ENCODE assay signal across 23 mouse cellular contexts in the genomic region with DNA sequence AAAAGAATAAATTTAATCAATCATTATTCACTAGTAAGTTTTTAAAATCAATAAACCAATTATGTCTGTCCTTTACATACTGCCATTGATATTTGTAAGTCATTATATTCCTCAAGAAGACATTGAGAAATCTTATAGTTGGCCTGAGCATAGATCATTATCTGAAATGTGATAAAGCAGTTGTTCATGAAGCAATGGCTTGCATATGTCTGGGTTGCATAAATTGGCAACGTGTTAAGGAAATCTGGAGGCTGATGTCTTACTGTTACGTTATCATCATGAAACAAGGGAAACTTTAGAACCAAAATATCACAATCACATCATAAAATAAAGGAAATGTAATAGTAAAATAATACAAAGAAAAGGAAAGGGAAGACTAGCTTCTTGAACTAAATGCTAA. TPM values are rescaled to one million over a fixed set of nuclear protein-coding genes. Genes with fewer than 3 reads are reported as not detected.
DNase-seq lines count a peak whose midpoint lies in the region; ATAC-seq and TF ChIP-seq lines count a peak whose summit lies in the region.
"Had no signal": no experiment of that assay in that cellular context is flagged by ENCODE, and none has a peak within 500 bp of the region (broad histone marks: within the 10 kb centered on the region; RNA-seq: fewer than 3 reads in every experiment).

No protein-coding gene starts in this region.

- WGBS in lung, postnatal 0 days = 39% methylated on average over 2 of the region's 2 CpGs
- WGBS in intestine, postnatal 0 days = 60% methylated on average over 2 of the region's 2 CpGs

- H3K4me1 ChIP-seq in lung, postnatal 0 days (ENCODE audit: insufficient read depth, low read depth, low read length) = no peaks in the 10 kb centered on the region
- no peaks in the 10 kb centered on the region for H3K4me1 ChIP-seq in intestine, postnatal 0 days (replicated peaks; ENCODE audit: control insufficient read depth, insufficient read depth, low read length)
- H3K4me1 ChIP-seq: embryonic facial prominence, embryonic 10.5 days; embryonic facial prominence, embryonic 12.5 days; forebrain, embryonic 10.5 days; forebrain, embryonic 12.5 days had no signal

- no peak overlapping the region for H3K27ac ChIP-seq in lung, postnatal 0 days (ENCODE audit: low read length)
- no peak overlapping the region for H3K27ac ChIP-seq in intestine, postnatal 0 days (ENCODE audit: low read depth, low read length)
- H3K27ac ChIP-seq: embryonic facial prominence, embryonic 10.5 days; embryonic facial prominence, embryonic 12.5 days; forebrain, embryonic 10.5 days; forebrain, embryonic 12.5 days had no signal

- H3K27me3 ChIP-seq in lung, postnatal 0 days (replicated peaks; ENCODE audit: insufficient read depth, low read length) = no peaks in the 10 kb centered on the region
- H3K27me3 ChIP-seq in intestine, postnatal 0 days (replicated peaks; ENCODE audit: control insufficient read depth, insufficient read depth, low read length) = no peaks in the 10 kb centered on the region
- H3K27me3 ChIP-seq: embryonic facial prominence, embryonic 12.5 days; forebrain, embryonic 12.5 days had no signal

- H3K9ac ChIP-seq in lung, postnatal 0 days (replicated peaks; ENCODE audit: low read depth) = no peak overlapping the region
- no peak overlapping the region for H3K9ac ChIP-seq in intestine, postnatal 0 days (ENCODE audit: low read depth, low read length)
- H3K9ac ChIP-seq: embryonic facial prominence, embryonic 12.5 days; forebrain, embryonic 12.5 days had no signal

- no peaks in the 10 kb centered on the region for H3K9me3 ChIP-seq in lung, postnatal 0 days (ENCODE audit: low read length)
- H3K9me3 ChIP-seq in intestine, postnatal 0 days (ENCODE audit: control insufficient read depth) = no peaks in the 10 kb centered on the region
- H3K9me3 ChIP-seq: embryonic facial prominence, embryonic 10.5 days; embryonic facial prominence, embryonic 12.5 days; forebrain, embryonic 10.5 days; forebrain, embryonic 12.5 days had no signal

- no peaks in the 10 kb centered on the region for H3K36me3 ChIP-seq in lung, postnatal 0 days (ENCODE audit: insufficient read depth, low read length)
- no peaks in the 10 kb centered on the region for H3K36me3 ChIP-seq in intestine, postnatal 0 days (ENCODE audit: control insufficient read depth, insufficient read depth)
- H3K36me3 ChIP-seq: embryonic facial prominence, embryonic 10.5 days; embryonic facial prominence, embryonic 12.5 days; forebrain, embryonic 10.5 days; forebrain, embryonic 12.5 days had no signal

- TF ChIP-seq EP300 in lung, postnatal 0 days (IDR thresholded peaks at IDR 0.05) = no peak

- no peak overlapping the region for H3K4me2 ChIP-seq in lung, postnatal 0 days (replicated peaks; ENCODE audit: low read depth, low read length)
- H3K4me2 ChIP-seq in intestine, postnatal 0 days (replicated peaks; ENCODE audit: low read depth) = no peak overlapping the region
- H3K4me2 ChIP-seq: embryonic facial prominence, embryonic 12.5 days; forebrain, embryonic 12.5 days had no signal

- no peak overlapping the region for H3K4me3 ChIP-seq in lung, postnatal 0 days (ENCODE audit: low read depth, low read length)
- H3K4me3 ChIP-seq in intestine, postnatal 0 days (ENCODE audit: low read depth, low read length) = no peak overlapping the region
- H3K4me3 ChIP-seq: embryonic facial prominence, embryonic 10.5 days; embryonic facial prominence, embryonic 12.5 days; forebrain, embryonic 10.5 days; forebrain, embryonic 12.5 days had no signal

- peak; percentile 69 for DNase-seq in lung, postnatal 0 days (ENCODE audit: low spot score)
- no peak for DNase-seq in lung, adult 18-20 months
- peak; percentile 76 for DNase-seq in gonadal fat pad, adult 2 months (ENCODE audit: low read depth)
- no peak for DNase-seq in adrenal gland, postnatal 4 days (ENCODE audit: low spot score in 2 of 2)
- DNase-seq: adrenal gland, adult 2 months; adrenal gland, postnatal 10 days; adrenal gland, postnatal 25 days; cerebellum, adult 11-12 months; cerebellum, adult 2 months; cerebellum, adult 9-10 months; cerebellum, postnatal 10 days; cerebellum, postnatal 25 days had no signal

- no peak for TF ChIP-seq CTCF in lung, postnatal 0 days (IDR thresholded peaks at IDR 0.05)
- no peak for TF ChIP-seq CTCF in intestine, postnatal 0 days (IDR thresholded peaks at IDR 0.05; ENCODE audit: low read depth)

- no peak for ATAC-seq in lung, postnatal 0 days
- no peak for ATAC-seq in intestine, postnatal 0 days
- ATAC-seq: forebrain, embryonic 14.5 days; forebrain, embryonic 16.5 days had no signal

RNA-seq across cellular contexts. Expression of a gene that starts 43.4 kb away (rescaled TPM):
- not detected in 2 replicates for polyA plus RNA-seq in lung, postnatal 0 days (2015; fragmentation: Nextera tagmentation; extraction: Ambion mirVana)
- polyA plus RNA-seq in gonadal fat pad, adult 2 months (2012; rRNA removed) = 0.12 and 0.36 TPM in 2 replicates
- polyA plus RNA-seq in intestine, postnatal 0 days (2015; fragmentation: Nextera tagmentation; extraction: Ambion mirVana) = not detected in 2 replicates
- not detected for total RNA-seq in adrenal gland, postnatal 4 days (2021)
- total RNA-seq: adrenal gland, adult 2 months; adrenal gland, postnatal 10 days; adrenal gland, postnatal 25 days; MEL had no signal
- polyA plus RNA-seq: adrenal gland, adult 2 months; C2C12; cerebellum, adult 2 months; cortical plate, adult 2 months; embryonic facial prominence, embryonic 10.5 days; embryonic facial prominence, embryonic 12.5 days; embryonic facial prominence, embryonic 14.5 days; forebrain, embryonic 16.5 days had no signal

Comparison
In these comparisons a context has a peak if more than half of its experiments do, and no peak if none do; other contexts are left out.
1. DNase-seq: peak in lung, postnatal 0 days (single experiment) and gonadal fat pad, adult 2 months (single experiment); none in lung, adult 18-20 months (0 of 2) and adrenal gland, postnatal 4 days (0 of 2).